Mouse (Mus musculus) E14TG2a.4 (cell line): ENCODE results near the gene Catsper3.

Experiments
- CTCF ChIP-seq: conservative IDR thresholded peaks from 2 replicates; pipeline ENCODE4 v1.5.1; 2014; ENCODE audit warnings: low read length
- POU5F1 ChIP-seq: IDR thresholded peaks from 2 replicates; pipeline ENCODE4 v1.6.1; 2014; ENCODE audit warnings: low read length, borderline replicate concordance

DNA sequence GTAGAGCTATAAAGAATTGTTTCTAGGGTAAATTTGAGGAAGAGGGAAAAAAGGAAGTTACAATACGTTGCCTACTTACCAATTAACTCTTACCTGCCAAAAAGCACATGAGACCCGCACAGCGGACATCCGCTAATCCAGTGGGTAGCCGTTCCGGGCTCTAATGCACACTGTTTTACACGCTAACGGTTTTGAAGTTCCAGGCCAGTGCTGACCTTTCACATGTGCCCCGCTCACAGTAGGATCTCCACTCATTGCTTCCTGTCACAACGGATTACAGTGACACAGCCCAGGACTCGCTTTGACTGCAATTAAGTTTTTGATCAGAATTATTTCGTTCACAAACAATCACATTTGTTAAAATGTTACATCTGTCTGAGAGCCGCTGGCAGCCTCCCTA is 30.0 kb upstream of the Catsper3 start:
- TF ChIP-seq CTCF (no peak), POU5F1 (no peak)
